Mouse (Mus musculus) liver, embryonic 14.5 days (tissue): ENCODE measurements at regions not wholly inside any gene's neighbourhood (a gene's known extent, or its start where the extent isn't known, plus 50 kb on each side); places are given as distances from the start of the nearest gene placed in this dataset.

ENCODE experiments used
- CTCF ChIP-seq: IDR thresholded peaks from 2 replicates; pipeline ENCODE4 v1.5.1; 2016; ENCODE audit warnings: antibody characterized with exemption, low read depth, control low read depth
- EP300 ChIP-seq: IDR thresholded peaks from 2 replicates; pipeline ENCODE4 v1.6.1; 2016; ENCODE audit warnings: antibody characterized with exemption, low read depth

DNA sequence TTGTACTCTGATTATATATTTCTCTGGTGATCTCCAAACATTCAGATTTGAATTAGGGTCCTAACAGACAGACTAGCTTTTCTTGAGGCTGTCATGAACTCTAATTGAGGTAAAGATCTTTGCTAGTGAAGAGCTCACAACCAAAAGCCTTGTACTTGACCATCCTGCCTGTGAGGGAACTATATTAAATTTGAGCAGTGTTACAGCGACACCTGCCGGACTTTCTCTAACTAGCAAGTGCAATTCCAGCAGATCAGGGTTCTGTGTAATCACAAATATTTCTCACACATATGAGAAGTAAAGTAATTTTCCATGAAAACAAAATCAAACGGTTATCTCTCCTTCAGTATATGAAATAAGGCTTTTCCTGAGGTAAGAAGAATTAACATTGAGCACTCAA lies 459.6 kb downstream of the Ets1 start:
- TF ChIP-seq CTCF (peak; percentile 63), EP300 (no peak)
